Mouse (Mus musculus): ENCODE measurements around the gene Gm20721.
"Not testable (repeated sequence)": the region's sequence is repeated elsewhere in the genome, so short reads cannot be mapped to it uniquely, and the experiment has no call there.

Gm20721 gene

GRCm38 (mm10) chr2:174330616-174331191, 15.8 kb downstream of the Gm20721 start:
- CTCF ChIA-PET: interaction anchor here (0.7 kb wide), 3 partner anchors 13 to 1247 kb away, joined by 3 to 9 read pairs (median 4); no protein-coding TSS in a partner anchor

GRCm38 (mm10) chr2:174329663-174330615, 16.6 kb downstream of the Gm20721 start:
- CTCF ChIA-PET: interaction anchor here (0.8 kb wide), 1 partner anchor 107 kb away, joined by 3 read pairs; no protein-coding TSS in a partner anchor

DNA sequence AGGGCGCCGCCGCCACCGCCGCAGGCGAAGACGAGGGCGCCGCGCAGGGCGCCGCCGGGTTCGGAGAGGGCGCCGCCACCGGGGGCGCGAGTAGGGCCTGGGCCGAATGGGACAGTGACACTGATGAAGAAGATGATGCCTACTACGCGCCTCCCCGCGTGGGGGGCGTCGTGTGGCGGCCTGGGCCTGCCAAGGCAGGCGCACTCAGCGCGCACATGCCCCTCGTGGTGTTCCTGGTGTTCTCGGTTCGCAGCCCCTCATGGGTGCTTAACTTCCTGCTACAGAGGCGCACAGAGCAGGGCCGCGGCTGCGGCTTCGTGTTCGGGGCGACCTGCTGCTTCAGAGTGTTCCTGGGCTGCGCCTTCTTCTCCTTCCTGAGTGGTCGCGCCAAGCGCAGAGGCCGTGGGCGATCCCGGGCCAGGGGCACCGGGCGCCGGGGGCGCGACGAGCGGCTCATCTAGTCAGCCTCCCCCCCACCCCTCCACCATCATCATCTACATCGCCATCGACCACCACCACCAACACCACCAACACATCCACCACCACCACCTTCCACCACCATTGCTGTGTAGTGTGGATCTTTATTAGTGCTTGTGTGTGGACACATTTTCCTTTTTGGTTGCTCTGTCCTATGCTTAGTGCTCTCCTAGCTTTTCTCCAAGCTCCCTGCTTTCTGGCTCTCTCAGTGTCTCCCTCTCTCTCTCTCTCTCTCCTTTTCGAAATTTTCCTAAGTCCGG, 17.4 kb downstream of the Gm20721 start:
- CTCF ChIA-PET: interaction anchor here (0.8 kb wide), 1 partner anchor 108 kb away, joined by 3 read pairs; no protein-coding TSS in a partner anchor

DNA sequence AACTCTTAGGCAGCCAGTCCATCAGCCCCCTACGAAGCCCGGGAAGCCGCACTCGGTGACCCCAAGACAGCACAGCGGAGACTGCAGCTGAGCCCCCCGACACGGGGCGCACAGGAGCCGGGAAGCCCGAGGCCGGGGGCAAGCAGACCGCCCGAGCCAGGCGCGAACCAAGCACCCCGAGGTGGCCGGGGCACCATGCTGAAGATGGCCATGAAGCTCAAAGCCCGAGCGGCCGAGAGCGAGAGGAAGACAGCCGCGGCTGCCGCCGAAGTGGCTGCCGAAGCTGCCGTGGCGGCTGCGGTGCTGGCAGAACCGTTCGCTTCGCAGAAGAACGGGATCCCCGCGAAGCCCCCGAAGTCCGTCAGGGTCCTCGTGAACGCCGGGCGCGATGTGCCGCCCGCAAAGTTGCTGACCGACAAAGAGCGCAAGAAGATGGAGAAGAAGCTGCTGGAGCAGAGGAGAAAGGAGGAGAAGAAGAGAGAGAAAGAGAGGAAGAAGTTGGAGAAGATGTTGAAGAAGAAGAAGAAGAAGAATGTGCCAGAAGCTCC, 18.1 kb downstream of the Gm20721 start:
- CTCF ChIA-PET: interaction anchor here (0.8 kb wide), 1 partner anchor 302 kb away, joined by 3 read pairs; no protein-coding TSS in a partner anchor

GRCm38 (mm10) chr2:174327295-174327981, 19.1 kb downstream of the Gm20721 start:
- CTCF ChIA-PET: no interaction called here

- CTCF ChIA-PET: no interaction called here
These were observed 20.0 kb downstream of the Gm20721 start for GRCm38 (mm10) chr2:174326481-174326880.

GRCm38 (mm10) chr2:174325989-174326388, 20.5 kb downstream of the Gm20721 start:
- CTCF ChIA-PET: no interaction called here

GRCm38 (mm10) chr2:174316661-174317060, 29.9 kb downstream of the Gm20721 start:
- CTCF ChIA-PET: no interaction called here

- CTCF ChIA-PET: not testable (repeated sequence)
These were observed 31.1 kb downstream of the Gm20721 start for GRCm38 (mm10) chr2:174315445-174315844.

DNA sequence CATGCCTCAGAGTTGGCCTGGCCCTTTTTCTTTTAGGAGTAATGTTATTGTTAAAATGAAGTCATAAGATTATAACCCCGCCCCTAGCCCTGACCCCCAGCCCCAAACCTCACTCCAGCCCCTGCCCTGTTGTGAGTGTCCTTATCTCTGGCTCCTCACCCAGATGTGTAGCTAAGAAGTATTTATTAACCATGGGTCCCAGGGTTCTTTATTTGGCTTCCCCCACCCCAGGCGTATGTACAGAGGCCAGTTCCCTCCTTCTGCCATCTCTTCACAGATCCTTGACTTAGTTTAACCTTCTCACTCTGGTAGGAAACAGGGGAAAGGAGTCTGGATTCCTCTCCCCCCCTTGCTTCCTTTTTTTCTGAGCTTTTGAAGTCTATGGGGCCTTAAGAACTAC, 33.9 kb downstream of the Gm20721 start:
- CTCF ChIA-PET: interaction anchor here (0.7 to 0.9 kb wide), 5 partner anchors 152 to 635 kb away, joined by 3 to 5 read pairs (median 4); no protein-coding TSS in a partner anchor

GRCm38 (mm10) chr2:174312118-174312647, 34.3 kb downstream of the Gm20721 start:
- CTCF ChIA-PET: interaction anchor here (0.7 to 0.9 kb wide), 5 partner anchors 152 to 368 kb away, joined by 3 to 7 read pairs (median 4); no protein-coding TSS in a partner anchor

DNA sequence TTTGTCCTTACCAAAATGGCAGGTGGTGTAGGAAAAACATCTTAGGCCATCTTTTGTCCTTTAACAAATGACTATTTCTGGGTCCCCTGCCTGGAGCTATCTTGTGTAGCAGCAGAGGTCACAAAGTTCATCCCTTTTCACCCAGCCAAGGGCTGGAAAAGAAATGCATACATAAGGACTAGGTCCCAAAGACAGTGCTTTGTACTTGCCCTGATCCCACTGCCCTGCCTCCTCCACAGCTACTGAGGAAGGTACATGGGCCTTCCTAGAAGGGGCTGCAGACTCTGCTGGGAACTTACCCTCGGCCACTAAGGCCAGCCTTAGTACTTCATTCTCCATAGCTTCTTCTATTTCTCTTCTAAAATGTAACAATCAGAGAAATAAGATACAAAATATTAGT, 34.9 kb downstream of the Gm20721 start:
- CTCF ChIA-PET: interaction anchor here (0.6 to 1.0 kb wide), 5 partner anchors 172 to 596 kb away, joined by 3 to 7 read pairs (median 4); no protein-coding TSS in a partner anchor

- CTCF ChIA-PET: interaction anchor here (0.5 to 1.0 kb wide), 6 partner anchors 13 to 597 kb away, joined by 3 to 7 read pairs (median 4); no protein-coding TSS in a partner anchor
These were observed 35.5 kb downstream of the Gm20721 start for GRCm38 (mm10) chr2:174310913-174311514.

DNA sequence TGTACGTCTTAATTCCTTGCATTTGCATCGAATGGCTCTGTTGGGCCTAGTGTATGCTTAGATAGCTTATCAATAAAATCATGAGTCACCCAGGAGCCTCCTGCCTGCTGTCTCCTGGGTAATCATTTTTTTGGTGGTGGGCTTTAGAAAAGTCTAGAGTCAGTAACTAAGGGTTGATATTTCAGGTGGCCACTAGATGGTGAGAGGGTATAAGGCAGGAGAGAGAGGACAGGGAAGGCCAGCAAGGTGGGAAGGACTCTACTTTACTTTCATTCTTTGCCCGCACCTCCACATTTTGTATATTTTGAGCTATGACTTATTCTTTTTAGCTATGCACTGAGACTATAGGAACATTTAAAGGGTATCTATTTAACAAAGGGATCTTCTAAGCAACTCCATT, 38.6 kb downstream of the Gm20721 start:
- CTCF ChIA-PET: no interaction called here

- CTCF ChIA-PET: no interaction called here
These were observed 40.9 kb downstream of the Gm20721 start for GRCm38 (mm10) chr2:174305646-174306045.

DNA sequence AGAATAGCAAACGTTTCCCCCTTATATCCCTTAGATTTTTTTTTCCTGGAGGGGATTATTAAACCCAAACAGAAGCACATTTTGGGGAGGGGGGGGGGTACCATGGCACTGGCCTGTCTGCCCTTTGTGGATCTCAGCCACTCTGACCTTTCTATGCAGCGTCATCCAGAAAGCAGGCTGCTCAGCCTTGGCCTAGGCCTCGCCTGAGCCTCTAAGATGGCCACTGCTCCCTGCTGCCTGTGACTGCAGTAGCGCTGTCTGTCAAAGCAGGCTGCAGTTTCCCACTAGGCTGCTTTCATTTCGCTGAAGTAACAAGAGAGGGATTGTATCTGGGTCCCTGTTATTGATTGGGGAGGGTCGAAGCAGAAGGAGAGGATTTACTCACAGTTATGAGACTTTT, 44.0 kb downstream of the Gm20721 start:
- CTCF ChIA-PET: interaction anchor here (0.6 kb wide), 1 partner anchor 630 kb away, joined by 4 read pairs; no protein-coding TSS in a partner anchor

GRCm38 (mm10) chr2:174300666-174301065, 45.8 kb downstream of the Gm20721 start:
- CTCF ChIA-PET: no interaction called here

DNA sequence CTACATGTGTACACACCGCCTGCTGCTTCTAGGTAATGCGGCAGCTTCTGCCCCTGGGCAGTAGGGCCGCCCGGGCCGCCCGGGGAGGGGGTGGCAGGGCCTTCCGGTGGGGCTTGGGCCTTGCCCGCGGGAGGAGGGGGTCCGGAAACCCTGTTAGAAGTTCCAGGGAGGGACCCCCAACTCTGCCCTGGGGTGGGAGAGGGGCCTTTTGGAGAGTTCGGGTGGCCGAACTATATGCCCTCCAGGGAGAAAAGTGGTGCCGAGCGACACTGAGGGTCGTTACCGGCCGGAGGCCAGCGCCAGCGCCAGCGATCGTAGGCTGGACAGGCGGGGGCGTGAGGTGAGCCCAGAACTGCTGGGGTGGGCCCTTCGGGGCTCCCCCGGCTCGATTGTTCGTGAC, 46.3 kb downstream of the Gm20721 start:
- CTCF ChIA-PET: no interaction called here

- CTCF ChIA-PET: no interaction called here
These were observed 46.7 kb downstream of the Gm20721 start for GRCm38 (mm10) chr2:174299771-174300160.

All from spleen, embryonic (tissue).